Mouse (Mus musculus) myocyte (in vitro differentiated cells): Measurements from ENCODE around the gene Grb10.

ENCODE experiments used
- CEBPB ChIP-seq: IDR thresholded peaks from 2 replicates; pipeline ENCODE4 v1.6.1; 2011; ENCODE audit warnings: mild to moderate bottlenecking, moderate library complexity; ENCODE audit not compliant: poor library complexity, insufficient read depth, severe bottlenecking
- MAX ChIP-seq: IDR thresholded peaks from one replicate; pipeline ENCODE4 v1.6.1; 2011; ENCODE audit warnings: low read depth, mild to moderate bottlenecking, control low read depth
- MYOD1 ChIP-seq, 3 experiments: IDR thresholded peaks; one replicate each; pipeline ENCODE4 v1.6.1; 2011; ENCODE audit warnings: control low read depth in 2 of 3, low read depth in 2 of 3, mild to moderate bottlenecking in 2 of 3, moderate library complexity in 1 of 3; ENCODE audit not compliant: insufficient read length in 2 of 3, control insufficient read depth in 1 of 3
- POLR2A ChIP-seq: IDR thresholded peaks from one replicate; pipeline ENCODE4 v1.6.1; 2011; ENCODE audit warnings: low read depth, mild to moderate bottlenecking, control low read depth, moderate library complexity; ENCODE audit not compliant: insufficient read length
- TCF12 ChIP-seq: IDR thresholded peaks from one replicate; pipeline ENCODE4 v1.6.1; 2011; ENCODE audit warnings: mild to moderate bottlenecking, control low read depth; ENCODE audit not compliant: poor library complexity, insufficient read depth, severe bottlenecking
- USF1 ChIP-seq: IDR thresholded peaks from one replicate; pipeline ENCODE4 v1.6.1; 2011; ENCODE audit warnings: low read depth, mild to moderate bottlenecking, control low read depth, moderate library complexity

- TF ChIP-seq POLR2A (no peak), CEBPB (no peak), MYOD1 (IDR thresholded peaks at IDR 0.05; ENCODE audit: control insufficient read depth in 1 of 3, insufficient read length in 2 of 3, low read depth in 2 of 3) (no peak), TCF12 (no peak), MAX (no peak), USF1 (no peak)
Measured at GRCm38 (mm10) chr11:12039748-12040147, 1.3 kb upstream of the Grb10 start.
